Mouse (Mus musculus) limb, embryonic 14.5 days (tissue): ENCODE data around the gene Dennd6a. TPM values are rescaled to one million over a fixed set of nuclear protein-coding genes. Genes with fewer than 3 reads are reported as not detected.

ENCODE experiments used
- ATAC-seq: fragments of 200-750 bp; cut with Nextera tagmentation; 2 replicates; pipeline ENCODE4 v1.8.0; 2017; ENCODE audit warnings: low read depth, moderate number of reproducible peaks, moderate TSS enrichment; ENCODE audit not compliant: low FRiP score
- DNase-seq: peaks from one replicate; pipeline ENCODE4 v3.0.0-alpha.2; 2015; ENCODE audit warnings: low spot score
- H3K27ac ChIP-seq: fragments of 300-500 bp; sonication (generic); replicated peaks from 2 replicates; pipeline ENCODE4 v1.5.1; 2014; ENCODE audit warnings: low read depth, mild to moderate bottlenecking, low read length, moderate library complexity, mixed read lengths
- H3K27me3 ChIP-seq: fragments of 300-500 bp; sonication (generic); 2 replicates; pipeline ENCODE4 v1.6.1; 2014; ENCODE audit warnings: low read length, mixed read lengths; ENCODE audit not compliant: control insufficient read depth, insufficient read depth
- H3K36me3 ChIP-seq: fragments of 300-500 bp; sonication (generic); 2 replicates; pipeline ENCODE4 v1.6.1; 2014; ENCODE audit warnings: mild to moderate bottlenecking, low read length, moderate library complexity, mixed read lengths; ENCODE audit not compliant: control insufficient read depth, insufficient read depth
- H3K4me1 ChIP-seq: fragments of 300-500 bp; sonication (generic); 2 replicates; pipeline ENCODE4 v1.6.1; 2014; ENCODE audit warnings: antibody characterized with exemption, low read length, mixed read lengths; ENCODE audit not compliant: control insufficient read depth, insufficient read depth
- H3K4me2 ChIP-seq: fragments of 300-500 bp; sonication (generic); replicated peaks from 2 replicates; pipeline ENCODE4 v1.6.1; 2014; ENCODE audit warnings: low read depth, mild to moderate bottlenecking, low read length, moderate library complexity; ENCODE audit not compliant: severe bottlenecking
- H3K4me3 ChIP-seq: fragments of 300-500 bp; sonication (generic); replicated peaks from 2 replicates; pipeline ENCODE4 v1.5.1; 2014; ENCODE audit warnings: low read length
- H3K9ac ChIP-seq: fragments of 300-500 bp; sonication (generic); 2 replicates; pipeline ENCODE4 v1.6.1; 2014; ENCODE audit warnings: mild to moderate bottlenecking, low read depth, low read length, moderate library complexity; ENCODE audit not compliant: severe bottlenecking
- H3K9me3 ChIP-seq: fragments of 300-500 bp; sonication (generic); 2 replicates; pipeline ENCODE4 v1.6.1; 2016; ENCODE audit warnings: low read length; ENCODE audit not compliant: control insufficient read depth
- POLR2A ChIP-seq: fragments of 200-500 bp; IDR thresholded peaks from 2 replicates; pipeline ENCODE4 v1.8.0; 2012; ENCODE audit warnings: inconsistent platforms, mild to moderate bottlenecking, moderate library complexity, borderline replicate concordance; ENCODE audit not compliant: insufficient read depth, insufficient read length; ENCODE audit errors: extremely low read depth
- WGBS: fragments of 180-500 bp; shearing (Covaris S2); extraction: QIAGEN DNeasy Blood & Tissue Kit; methylation state at CpG from one replicate; pipeline ENCODE4 v1.1.7; 2014; 5-methylcytosine and 5-hydroxymethylcytosine counted together
- polyA plus RNA-seq, 2 experiments: library from polyadenylated mRNA; depleted of rRNA in 1 of 2; stranded (reverse) in 1 of 2; unstranded in 1 of 2; fragments of >200 nt; fragmentation: Nextera tagmentation in 1 of 2; extraction: Ambion mirVana in 1 of 2; gene quantifications; 2 replicates each; pipeline versions ENCODE4 v1.2.1 to v1.2.3; 2012 to 2014

The Dennd6a gene
- polyA plus RNA-seq, 2 experiments = 19.2 to 28.7 TPM

GRCm38 (mm10) chr14:26637025-26637850 lies 63.6 kb downstream of the Dennd6a start:
- peak overlapping the region; percentile 94 for H3K4me3 ChIP-seq
- TF ChIP-seq POLR2A = no peak
- peak overlapping the region; percentile 49 for H3K4me2 ChIP-seq
- H3K9ac ChIP-seq = peak overlapping the region; percentile 95
- peak overlapping the region; percentile 96 for H3K27ac ChIP-seq
- DNase-seq = peak; percentile 90
- H3K36me3 ChIP-seq = peaks cover 9% of the 10 kb centered on the region
- H3K9me3 ChIP-seq = no peaks in the 10 kb centered on the region
- no peaks in the 10 kb centered on the region for H3K27me3 ChIP-seq
- no peak; the same call in 1 of the 2 replicates for ATAC-seq
- H3K4me1 ChIP-seq = peaks cover 14% of the 10 kb centered on the region
- 17% methylated on average over 17 of the region's 17 CpGs for WGBS

- Histone ChIP-seq H3K9ac (peak within 1 kb of the TSS; percentile 95), H3K9me3 (no peaks in the 10 kb centered on the region), H3K36me3 (0 out of 2 replicates have a peak, but pooled peaks cover 2% of the 10 kb centered on the region), H3K27me3 (no peaks in the 10 kb centered on the region), H3K27ac (peak within 1 kb of the TSS; percentile 96), H3K4me3 (peak within 1 kb of the TSS; percentile 94), H3K4me1 (peaks cover 14% of the 10 kb centered on the region), H3K4me2 (peak within 1 kb of the TSS; percentile 68)
- DNase-seq (peak; percentile 98), ATAC-seq (peak; percentile 96)
- peak; percentile 71; the same call in 1 of the 2 replicates for TF ChIP-seq POLR2A
- WGBS = under 1% methylated on average over 75 of the region's 83 CpGs
These were observed 64.4 kb downstream of the Dennd6a start, which contains the start of gene Arf4 for GRCm38 (mm10) chr14:26637851-26638707. TSS of gene Arf4 (plus strand) at chr14:26638074.

- H3K27ac ChIP-seq = peak overlapping the region; percentile 96
- no peaks in the 10 kb centered on the region for H3K27me3 ChIP-seq
- no peak for TF ChIP-seq POLR2A
- WGBS = 0% methylated on average over 16 of the region's 16 CpGs
- H3K4me2 ChIP-seq = peak overlapping the region; percentile 68
- no peak for ATAC-seq
- H3K4me3 ChIP-seq = peak overlapping the region; percentile 94
- H3K9me3 ChIP-seq = no peaks in the 10 kb centered on the region
- H3K9ac ChIP-seq = peak overlapping the region; percentile 95
- peaks cover 14% of the 10 kb centered on the region for H3K4me1 ChIP-seq
- no peaks in the 10 kb centered on the region for H3K36me3 ChIP-seq
- peak; percentile 47 for DNase-seq
These were observed 65.0 kb downstream of the Dennd6a start for GRCm38 (mm10) chr14:26638708-26639084.

- WGBS = 6% methylated on average over 11 of the region's 11 CpGs
- ATAC-seq = no peak
- H3K4me1 ChIP-seq = peaks cover 14% of the 10 kb centered on the region
These were observed 65.6 kb downstream of the Dennd6a start for GRCm38 (mm10) chr14:26639251-26639650.

GRCm38 (mm10) chr14:26639961-26640360 lies 66.3 kb downstream of the Dennd6a start:
- Histone ChIP-seq H3K27me3 (no peaks in the 10 kb centered on the region), H3K4me2 (peak overlapping the region; percentile 68), H3K9me3 (no peaks in the 10 kb centered on the region), H3K9ac (peak overlapping the region; percentile 95), H3K4me3 (peak overlapping the region; percentile 94), H3K36me3 (no peaks in the 10 kb centered on the region), H3K27ac (no peak overlapping the region), H3K4me1 (peaks cover 14% of the 10 kb centered on the region)
- DNase-seq (no peak), ATAC-seq (no peak)
- no peak for TF ChIP-seq POLR2A
- WGBS = 40% methylated on average over 2 of the region's 2 CpGs

More at GRCm38 (mm10) chr14:26639251-26639650, 65.6 kb downstream of the Dennd6a start:
- DNase-seq = no peak
- Histone ChIP-seq H3K9me3 (no peaks in the 10 kb centered on the region), H3K27me3 (no peaks in the 10 kb centered on the region), H3K27ac (no peak overlapping the region), H3K4me2 (peak overlapping the region; percentile 68), H3K4me3 (peak overlapping the region; percentile 94), H3K36me3 (no peaks in the 10 kb centered on the region), H3K9ac (peak overlapping the region; percentile 95)
- TF ChIP-seq POLR2A = no peak
